In genomic region chr4:43726995-43727394, GRCm38 (mm10) we compare ENCODE assay signal across 9 mouse cellular contexts. TPM values are rescaled to one million over a fixed set of nuclear protein-coding genes. Genes with fewer than 3 reads are reported as not detected.
DNase-seq lines count a peak whose midpoint lies in the region; ATAC-seq lines count a peak whose summit lies in the region.
"Had no signal": no experiment of that assay in that cellular context is flagged by ENCODE, and none has a peak within 500 bp of the region (broad histone marks: within the 10 kb centered on the region; RNA-seq: fewer than 3 reads in every experiment).

TSS of gene Hrct1 (plus strand) at chr4:43727188.

- no peaks in the 10 kb centered on the region for H3K27me3 ChIP-seq in forebrain, embryonic 10.5 days (ENCODE audit: poor library complexity, severe bottlenecking)
- 0 out of 2 replicates have a peak, but pooled peaks cover 3% of the 10 kb centered on the region for H3K27me3 ChIP-seq in forebrain, embryonic 12.5 days
- H3K27me3 ChIP-seq in embryonic facial prominence, embryonic 14.5 days (replicated peaks; ENCODE audit: control insufficient read depth, insufficient read depth, low read length): no peaks in the 10 kb centered on the region
- no peaks in the 10 kb centered on the region; the same call in 1 of the 2 replicates for H3K27me3 ChIP-seq in liver, embryonic 12.5 days (replicated peaks)
- H3K27me3 ChIP-seq: neural tube, embryonic 13.5 days had no signal

- peaks cover 8% of the 10 kb centered on the region; the same call in 1 of the 2 replicates for H3K4me1 ChIP-seq in forebrain, embryonic 10.5 days
- 0 out of 2 replicates have a peak, but pooled peaks cover 3% of the 10 kb centered on the region for H3K4me1 ChIP-seq in forebrain, embryonic 12.5 days
- H3K4me1 ChIP-seq in embryonic facial prominence, embryonic 14.5 days (ENCODE audit: control insufficient read depth, insufficient read depth, low read length): peaks cover 15% of the 10 kb centered on the region; the same call in 1 of the 2 replicates
- peaks cover 56% of the 10 kb centered on the region for H3K4me1 ChIP-seq in liver, embryonic 12.5 days

- no peak within 1 kb of the TSS for H3K4me2 ChIP-seq in forebrain, embryonic 12.5 days
- no peak within 1 kb of the TSS for H3K4me2 ChIP-seq in embryonic facial prominence, embryonic 14.5 days (ENCODE audit: low read depth, low read length)
- no peak within 1 kb of the TSS for H3K4me2 ChIP-seq in liver, embryonic 12.5 days
- H3K4me2 ChIP-seq: neural tube, embryonic 13.5 days had no signal

- 0 out of 2 replicates have a peak within 1 kb of the TSS, but pooled peaks have one; percentile 2 for H3K27ac ChIP-seq in forebrain, embryonic 10.5 days
- H3K27ac ChIP-seq in forebrain, embryonic 12.5 days: no peak within 1 kb of the TSS
- H3K27ac ChIP-seq in embryonic facial prominence, embryonic 14.5 days (replicated peaks; ENCODE audit: low read depth, low read length): no peak within 1 kb of the TSS
- peak within 1 kb of the TSS; percentile 50 for H3K27ac ChIP-seq in liver, embryonic 12.5 days

- no peaks in the 10 kb centered on the region for H3K9me3 ChIP-seq in forebrain, embryonic 10.5 days
- H3K9me3 ChIP-seq in forebrain, embryonic 12.5 days: no peaks in the 10 kb centered on the region
- H3K9me3 ChIP-seq in embryonic facial prominence, embryonic 14.5 days (ENCODE audit: control insufficient read depth, low read length): no peaks in the 10 kb centered on the region
- no peaks in the 10 kb centered on the region for H3K9me3 ChIP-seq in liver, embryonic 12.5 days (replicated peaks)
- H3K9me3 ChIP-seq: neural tube, embryonic 13.5 days had no signal

- no peaks in the 10 kb centered on the region for H3K36me3 ChIP-seq in forebrain, embryonic 10.5 days (replicated peaks)
- no peaks in the 10 kb centered on the region for H3K36me3 ChIP-seq in forebrain, embryonic 12.5 days (replicated peaks)
- no peaks in the 10 kb centered on the region for H3K36me3 ChIP-seq in embryonic facial prominence, embryonic 14.5 days (ENCODE audit: control insufficient read depth, insufficient read depth, low read length)
- no peaks in the 10 kb centered on the region for H3K36me3 ChIP-seq in liver, embryonic 12.5 days
- H3K36me3 ChIP-seq: neural tube, embryonic 13.5 days had no signal

- H3K4me3 ChIP-seq in forebrain, embryonic 10.5 days: no peak within 1 kb of the TSS
- no peak within 1 kb of the TSS for H3K4me3 ChIP-seq in forebrain, embryonic 12.5 days (replicated peaks)
- H3K4me3 ChIP-seq in embryonic facial prominence, embryonic 14.5 days (ENCODE audit: low read depth, low read length): no peak within 1 kb of the TSS
- H3K4me3 ChIP-seq in liver, embryonic 12.5 days: no peak within 1 kb of the TSS
- H3K4me3 ChIP-seq: neural tube, embryonic 13.5 days had no signal

- no peak for DNase-seq in forebrain, embryonic 10.5 days (ENCODE audit: extremely low spot score, low spot score)
- DNase-seq in embryonic facial prominence, embryonic 14.5 days (ENCODE audit: low spot score): peak; percentile 91
- DNase-seq in heart, postnatal 14 days: peak; percentile 84 to 86
- peak; percentile 88 for DNase-seq in urinary bladder, postnatal 14 days (ENCODE audit: low spot score)
- no peak for DNase-seq in c-Kit-positive CD71-positive TER-119-positive erythroid progenitor cells, embryonic 14.5 days (ENCODE audit: low spot score)
- DNase-seq in cerebellum, postnatal 4 days (ENCODE audit: low spot score in 2 of 2): no peak

- intact Hi-C loops in heart, postnatal 14 days (cut with DNase I): loop anchor here (1.0 kb wide), 1 partner anchor 15 kb away; no protein-coding TSS in a partner anchor

- no peak within 1 kb of the TSS for H3K9ac ChIP-seq in forebrain, embryonic 12.5 days
- no peak within 1 kb of the TSS for H3K9ac ChIP-seq in embryonic facial prominence, embryonic 14.5 days (ENCODE audit: low read depth, low read length)
- no peak within 1 kb of the TSS for H3K9ac ChIP-seq in liver, embryonic 12.5 days
- H3K9ac ChIP-seq: neural tube, embryonic 13.5 days had no signal

- 60% methylated on average over 3 of the region's 3 CpGs for WGBS in forebrain, embryonic 10.5 days
- 61% methylated on average over 3 of the region's 3 CpGs for WGBS in forebrain, embryonic 12.5 days
- 19% methylated on average over 3 of the region's 3 CpGs for WGBS in embryonic facial prominence, embryonic 14.5 days
- WGBS in liver, embryonic 12.5 days (ENCODE audit: insufficient replicate concordance): 37% methylated on average over 3 of the region's 3 CpGs

- ATAC-seq in forebrain, embryonic 12.5 days (ENCODE audit: low FRiP score): no peak
- ATAC-seq in embryonic facial prominence, embryonic 14.5 days (ENCODE audit: low read depth): peak; percentile 84
- ATAC-seq in liver, embryonic 12.5 days: no peak

RNA-seq across cellular contexts. Expression of gene Hrct1, which starts in this region (rescaled TPM):
- polyA plus RNA-seq in forebrain, embryonic 10.5 days (2016; fragmentation: Nextera tagmentation; extraction: Ambion mirVana): 0.16 and 0.31 TPM in 2 replicates
- polyA plus RNA-seq in forebrain, embryonic 12.5 days (2016; fragmentation: Nextera tagmentation; extraction: Ambion mirVana): 0.13 TPM in 1 of 2 replicates, not detected in the other
- polyA plus RNA-seq in embryonic facial prominence, embryonic 14.5 days (2014; fragmentation: Nextera tagmentation; extraction: Ambion mirVana): 1.4 and 2.1 TPM in 2 replicates
- total RNA-seq in heart, postnatal 14 days (2021): 1 to 10 TPM; 4.7 to 5.1 TPM
- 0.14 and 0.19 TPM in 2 replicates for polyA plus RNA-seq in liver, embryonic 12.5 days (2016; fragmentation: Nextera tagmentation; extraction: Ambion mirVana)

Comparison
In these comparisons a context has a peak if more than half of its experiments do, and no peak if none do; other contexts are left out.
1. H3K27ac ChIP-seq: peak in forebrain, embryonic 10.5 days (single experiment) and liver, embryonic 12.5 days (single experiment); none in forebrain, embryonic 12.5 days (single experiment) and embryonic facial prominence, embryonic 14.5 days (single experiment).
2. DNase-seq: peak in embryonic facial prominence, embryonic 14.5 days (single experiment), heart, postnatal 14 days (2 of 2) and urinary bladder, postnatal 14 days (single experiment); none in forebrain, embryonic 10.5 days (single experiment), c-Kit-positive CD71-positive TER-119-positive erythroid progenitor cells, embryonic 14.5 days (single experiment) and cerebellum, postnatal 4 days (0 of 2).